Mouse (Mus musculus) erythroblast, embryonic 14.5 days (primary cell): ENCODE measurements around the gene Mbtps1.

Experiments
- GATA1 ChIP-seq: IDR thresholded peaks from 2 replicates; pipeline ENCODE4 v1.6.1; 2012; ENCODE audit warnings: low read length, inconsistent platforms, mixed read lengths
- TAL1 ChIP-seq: IDR thresholded peaks from 3 replicates; pipeline ENCODE4 v1.6.1; 2012; ENCODE audit warnings: low read length, inconsistent platforms, mixed read lengths

GRCm38 (mm10) chr8:119528762-119529161 is 29.8 kb downstream of the Mbtps1 start:
- TF ChIP-seq GATA1: no peak
- TF ChIP-seq TAL1: no peak
